Mouse (Mus musculus): ENCODE data around the gene Sftpa1.

GRCm38 (mm10) chr14:41101242-41101641 is 30.3 kb upstream of the Sftpa1 start:
- no peak for TF ChIP-seq CTCF (IDR thresholded peaks at IDR 0.05; ENCODE audit: insufficient read depth, low read length)
- TF ChIP-seq POLR2A (IDR thresholded peaks at IDR 0.05; ENCODE audit: borderline replicate concordance, extremely low read depth, low read depth, low read length): no peak
